Mouse (Mus musculus) urinary bladder, postnatal 10 days (tissue): ENCODE data around the gene Cxcl14.

Experiments
- DNase-seq: peaks from one replicate; pipeline ENCODE4 v3.0.0; 2022; ENCODE audit warnings: low spot score

Cxcl14 gene

DNA sequence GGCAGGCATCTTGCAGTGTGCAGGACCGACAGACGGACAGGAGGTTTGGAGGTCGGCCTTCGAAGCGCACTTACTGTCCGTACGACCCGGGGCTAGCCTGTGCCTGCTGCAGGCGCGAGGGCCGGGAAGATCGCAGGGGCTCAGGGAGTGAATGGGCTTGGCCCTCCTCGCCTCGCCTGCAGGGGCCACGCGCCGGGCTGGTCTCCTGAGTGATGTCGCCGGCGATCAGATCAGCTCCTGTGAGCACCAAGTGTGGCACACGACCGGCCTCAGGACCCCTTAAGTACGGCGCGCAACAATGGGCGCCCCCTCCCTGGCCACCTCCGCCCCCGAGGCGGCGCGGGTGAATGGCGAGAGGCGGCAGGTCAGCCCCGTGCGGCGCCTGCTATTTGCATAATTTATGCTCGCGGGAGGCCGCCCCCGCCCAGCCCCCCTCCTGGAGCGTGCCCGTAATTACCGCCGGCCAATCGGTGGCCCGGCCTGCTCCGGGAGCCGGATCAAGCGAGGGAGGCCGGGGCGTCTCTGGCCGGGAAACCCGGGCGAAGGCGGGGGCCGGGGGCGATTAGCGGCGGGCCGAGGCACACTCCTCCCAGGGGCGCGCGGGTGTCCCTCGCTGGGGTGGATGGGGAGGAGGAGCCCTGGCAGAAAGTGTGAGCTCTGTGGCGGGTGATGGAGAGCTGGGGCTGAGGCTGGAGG lies 44.3 kb downstream of the Cxcl14 start, which contains the start of gene Neurog1:
Gene Neurog1 (minus strand): TSS at position 240 of the 696 bp plus-strand sequence.
- no peak for DNase-seq

DNA sequence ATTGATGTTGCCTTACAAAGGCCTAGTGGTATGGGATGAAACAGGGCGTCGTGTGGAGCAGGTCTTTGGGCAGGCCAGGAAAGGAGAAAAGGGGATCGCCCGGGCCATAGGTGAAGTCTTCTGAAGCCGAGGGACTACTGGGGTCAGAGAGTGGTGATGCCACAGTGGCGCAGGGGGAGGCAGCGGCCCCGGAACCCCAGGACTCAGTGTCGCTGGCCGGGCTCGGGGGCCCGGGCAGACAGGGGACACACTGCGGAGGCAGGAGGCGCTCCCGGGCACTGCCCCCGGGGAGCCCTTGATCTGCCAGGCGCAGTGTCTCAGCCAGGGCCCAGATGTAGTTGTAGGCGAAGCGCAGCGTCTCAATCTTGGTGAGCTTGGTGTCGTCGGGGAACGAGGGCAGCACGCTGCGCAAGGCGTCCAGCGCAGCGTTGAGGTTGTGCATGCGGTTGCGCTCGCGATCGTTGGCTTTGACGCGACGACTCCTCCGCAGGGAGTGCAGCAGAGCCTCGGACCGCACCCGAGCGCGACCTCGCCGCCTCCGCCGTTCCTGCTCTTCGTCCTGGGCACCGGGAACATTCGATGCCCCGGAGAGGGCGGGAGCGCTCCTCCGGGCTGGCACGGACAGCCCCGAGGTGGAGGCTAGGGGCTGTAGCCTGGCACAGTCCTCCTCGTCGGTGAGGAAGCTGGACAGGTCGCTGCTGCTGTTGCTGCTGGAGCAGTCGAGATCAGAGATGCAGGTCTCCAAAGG lies 45.0 kb downstream of the Cxcl14 start:
- DNase-seq: no peak

DNA sequence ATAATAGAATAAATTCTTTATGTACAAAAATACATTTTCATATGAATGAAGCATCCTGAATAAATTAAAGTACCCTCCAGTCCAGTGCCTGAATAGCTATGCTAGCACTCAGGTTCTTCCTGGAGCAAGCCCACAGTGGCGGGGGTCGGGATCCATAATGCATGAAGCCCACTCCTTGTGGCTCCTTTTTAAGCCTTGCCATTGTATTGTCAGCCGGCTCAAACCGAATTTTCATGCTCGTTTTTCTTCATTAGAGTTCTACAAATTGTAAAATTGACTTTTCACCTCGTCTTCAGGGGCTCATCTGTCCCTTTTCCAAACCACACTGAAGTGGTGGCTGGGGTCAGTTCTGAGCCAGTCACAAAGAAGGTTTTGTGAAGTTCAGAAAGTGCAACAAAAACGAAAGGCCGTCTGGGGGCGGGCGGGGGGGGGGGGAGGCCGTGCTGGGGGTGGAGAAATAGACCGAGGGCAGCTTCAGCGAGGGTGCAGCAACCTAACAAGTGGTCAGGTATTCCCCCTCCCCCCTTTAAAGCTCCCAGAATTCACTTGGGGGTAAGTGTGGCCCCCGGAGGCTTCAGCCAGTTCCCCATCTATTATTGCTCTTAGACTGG lies 45.7 kb downstream of the Cxcl14 start:
- no peak for DNase-seq

DNA sequence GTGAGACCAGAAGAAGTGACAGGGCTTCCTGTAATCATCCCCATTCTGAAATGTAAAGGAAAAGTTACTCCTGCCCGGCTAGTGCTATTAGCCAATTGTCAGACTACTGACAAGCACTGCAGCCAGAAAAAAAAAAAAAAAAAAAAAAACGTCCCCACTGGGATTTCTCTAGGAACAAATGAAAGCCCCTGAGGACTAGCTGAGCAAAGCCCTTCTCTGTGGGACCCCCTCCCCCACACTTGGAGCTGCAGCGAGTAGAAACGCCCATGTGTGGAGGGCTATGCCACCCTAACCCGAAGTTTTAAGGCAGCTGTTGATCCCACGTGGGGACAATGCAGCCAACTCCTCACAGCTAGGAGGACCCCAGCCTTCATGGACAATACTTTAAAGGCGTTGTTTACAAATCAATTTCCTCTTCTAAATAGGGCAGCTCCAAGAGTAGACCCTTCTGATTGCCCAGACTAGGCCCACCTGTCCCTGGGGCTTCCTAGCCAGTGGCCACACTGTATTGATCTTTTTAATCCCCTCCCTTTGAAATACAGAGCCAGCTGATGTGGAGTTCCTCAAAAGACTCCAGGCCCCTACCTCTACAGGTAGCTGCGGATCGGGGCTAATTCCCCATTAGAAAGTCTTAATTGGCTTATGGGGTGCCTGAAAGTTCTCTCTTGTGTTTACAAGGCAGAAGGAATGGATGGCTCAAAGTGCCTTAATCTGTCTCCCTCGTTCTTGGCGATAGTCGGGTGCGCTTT lies 46.6 kb downstream of the Cxcl14 start:
- no peak for DNase-seq

DNA sequence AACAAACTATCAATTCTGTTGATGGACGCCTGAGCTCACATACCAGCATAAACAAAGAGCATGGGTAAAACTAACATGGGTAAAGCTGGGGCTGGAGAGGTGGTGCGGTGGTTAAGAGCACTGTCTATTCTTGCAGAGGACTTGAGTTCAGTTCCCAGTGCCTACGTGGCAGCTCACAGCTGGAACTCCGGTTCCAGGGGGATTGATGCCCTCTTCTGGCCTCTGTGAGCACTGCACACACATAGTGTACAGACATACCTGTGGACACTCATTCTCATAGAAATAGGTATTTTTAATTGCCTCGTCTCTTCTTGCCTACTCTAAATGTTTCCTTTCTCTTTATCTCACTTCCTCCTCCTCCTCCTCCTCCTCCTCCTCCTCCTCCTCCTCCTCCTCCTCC lies 53.2 kb downstream of the Cxcl14 start:
- DNase-seq: no peak

DNA sequence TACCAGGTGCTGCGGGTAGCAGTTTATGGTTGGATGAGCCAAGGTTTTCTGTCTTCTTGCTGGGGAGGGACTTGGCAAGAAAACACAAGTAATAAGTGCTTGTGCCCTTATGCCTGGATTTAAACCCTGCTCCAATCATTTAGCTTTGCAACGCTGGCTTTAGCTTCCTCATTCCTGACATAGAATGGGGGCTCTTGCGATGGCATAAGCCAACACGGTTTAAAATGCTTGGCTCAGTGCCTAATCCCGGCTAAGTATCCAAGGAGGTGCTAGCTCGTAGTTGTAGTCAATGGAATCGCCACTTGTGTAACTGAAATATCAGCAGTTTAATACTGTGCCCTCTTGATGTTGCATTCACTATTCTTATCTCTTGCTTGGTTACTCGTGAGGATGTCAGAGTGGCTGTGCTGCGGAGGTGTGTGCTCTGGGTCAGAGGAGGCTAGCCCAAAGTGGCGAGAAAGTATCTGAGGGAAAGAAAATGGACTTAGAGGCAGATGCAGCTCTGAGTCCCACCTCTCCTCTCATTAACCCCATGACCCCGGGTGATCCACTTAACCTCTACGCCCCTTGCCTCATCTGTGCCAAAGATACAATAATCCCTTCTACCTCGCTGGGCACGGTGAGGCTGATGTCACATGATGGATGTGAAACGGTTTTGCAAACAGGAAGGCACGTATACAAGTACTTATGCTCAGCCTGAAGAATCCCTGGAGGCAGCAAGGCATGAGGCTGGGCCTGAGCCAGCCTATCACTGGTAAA lies 56.2 kb downstream of the Cxcl14 start:
- no peak for DNase-seq
